Mouse (Mus musculus): ENCODE results near the gene Pde6h.

Pde6h gene

DNA sequence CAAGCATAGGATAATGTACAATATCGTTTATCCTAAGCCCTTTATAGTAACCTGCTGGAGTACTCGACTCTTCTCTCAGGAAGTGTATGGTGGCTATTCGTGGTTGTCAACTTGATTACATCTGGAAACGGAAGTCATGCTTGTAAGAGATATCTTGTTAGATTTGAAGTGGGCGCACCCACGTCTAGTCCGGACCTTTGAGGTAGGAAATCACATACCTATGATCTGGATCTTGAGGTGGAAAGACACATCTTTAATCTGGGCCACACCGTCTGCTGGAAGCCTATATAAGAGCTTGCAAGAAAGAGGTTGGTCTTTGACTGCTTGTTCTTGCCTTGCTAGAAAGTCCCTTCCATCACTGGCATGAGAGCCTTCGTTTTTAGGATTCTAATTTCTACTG is 21.1 kb upstream of the Pde6h start:
- no peak for TF ChIP-seq GATA4 (IDR thresholded peaks at IDR 0.05; ENCODE audit: insufficient replicate concordance, low read length)

DNA sequence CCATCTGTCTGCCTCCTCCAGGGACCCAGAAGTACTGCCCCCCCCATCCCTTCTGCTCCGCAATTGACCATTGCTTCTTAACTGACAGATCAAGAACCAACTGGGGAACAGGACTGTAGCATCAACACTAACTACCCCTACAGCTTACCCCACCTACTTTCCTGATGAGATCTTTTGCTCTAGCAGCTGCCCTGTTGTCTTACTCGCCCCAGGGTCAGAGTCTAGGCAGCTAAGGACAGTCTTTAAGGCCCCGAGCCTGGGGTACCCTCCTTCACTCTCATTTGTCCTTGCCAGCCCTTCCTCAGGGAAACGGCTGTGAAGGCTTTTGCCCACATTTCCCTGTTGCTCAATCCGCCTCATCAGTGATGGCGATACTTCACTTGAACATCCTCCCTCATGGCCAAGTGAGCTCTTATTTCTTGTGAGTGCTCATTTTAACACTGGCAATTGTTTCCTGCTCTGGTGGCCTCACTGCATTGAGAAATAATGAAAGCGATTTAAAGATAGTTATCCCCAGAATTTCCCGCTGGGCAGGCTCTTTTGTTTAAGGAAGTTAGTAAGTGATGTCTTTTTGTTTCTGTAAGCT is 19.7 kb upstream of the Pde6h start:
- no peak for TF ChIP-seq GATA4 (IDR thresholded peaks at IDR 0.05; ENCODE audit: insufficient replicate concordance, low read length)

DNA sequence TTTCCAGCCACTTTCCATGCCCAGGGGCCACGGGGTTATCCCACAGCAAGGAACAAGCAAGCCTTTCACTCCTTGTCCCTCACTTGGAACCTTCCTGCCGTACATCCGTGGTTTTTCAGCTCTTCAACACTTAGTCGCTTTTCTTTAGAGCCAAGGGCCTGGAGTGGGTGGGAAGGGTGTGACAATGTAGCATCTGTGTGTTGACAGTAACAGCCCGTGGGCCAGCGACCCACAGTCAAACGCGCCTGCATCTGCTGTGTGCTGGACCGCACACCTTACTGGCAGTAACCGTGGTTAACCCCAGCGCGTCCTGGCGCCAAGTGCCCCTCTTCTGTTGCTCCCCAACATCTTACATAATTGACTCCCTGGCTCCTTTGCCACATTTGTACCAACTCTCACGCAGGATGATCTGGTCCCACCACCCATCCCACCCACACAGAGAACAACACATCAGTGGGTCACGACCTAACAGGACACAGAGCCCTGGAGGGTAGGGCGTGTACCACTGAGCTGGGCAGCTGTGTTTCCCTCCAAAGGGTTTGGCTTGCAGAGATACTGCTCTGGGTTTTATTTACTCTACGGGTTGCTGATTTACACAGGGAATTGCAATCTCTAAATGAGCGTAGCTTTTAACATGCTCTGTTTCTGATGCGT is 17.2 kb upstream of the Pde6h start:
- no peak for TF ChIP-seq GATA4 (IDR thresholded peaks at IDR 0.05; ENCODE audit: insufficient replicate concordance, low read length)

DNA sequence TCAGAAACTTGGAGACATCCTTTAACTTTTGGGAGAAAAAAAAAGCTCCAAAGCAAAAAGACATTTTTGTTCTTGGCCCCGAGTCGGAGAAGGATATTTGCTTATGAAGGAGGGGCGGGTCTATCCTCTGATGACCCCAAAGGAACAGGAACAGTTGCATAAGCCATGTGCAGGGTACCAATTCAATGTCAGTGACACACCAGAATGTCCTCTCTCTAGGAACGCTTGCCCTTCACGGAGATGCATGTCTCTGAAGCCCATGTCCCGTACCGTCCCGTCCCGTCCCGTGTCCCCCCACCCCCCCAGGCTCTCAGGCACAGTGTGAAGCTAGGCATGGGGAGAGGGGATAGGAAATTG is 16.7 kb upstream of the Pde6h start:
- TF ChIP-seq GATA4 (IDR thresholded peaks at IDR 0.05; ENCODE audit: insufficient replicate concordance, low read length) = no peak

DNA sequence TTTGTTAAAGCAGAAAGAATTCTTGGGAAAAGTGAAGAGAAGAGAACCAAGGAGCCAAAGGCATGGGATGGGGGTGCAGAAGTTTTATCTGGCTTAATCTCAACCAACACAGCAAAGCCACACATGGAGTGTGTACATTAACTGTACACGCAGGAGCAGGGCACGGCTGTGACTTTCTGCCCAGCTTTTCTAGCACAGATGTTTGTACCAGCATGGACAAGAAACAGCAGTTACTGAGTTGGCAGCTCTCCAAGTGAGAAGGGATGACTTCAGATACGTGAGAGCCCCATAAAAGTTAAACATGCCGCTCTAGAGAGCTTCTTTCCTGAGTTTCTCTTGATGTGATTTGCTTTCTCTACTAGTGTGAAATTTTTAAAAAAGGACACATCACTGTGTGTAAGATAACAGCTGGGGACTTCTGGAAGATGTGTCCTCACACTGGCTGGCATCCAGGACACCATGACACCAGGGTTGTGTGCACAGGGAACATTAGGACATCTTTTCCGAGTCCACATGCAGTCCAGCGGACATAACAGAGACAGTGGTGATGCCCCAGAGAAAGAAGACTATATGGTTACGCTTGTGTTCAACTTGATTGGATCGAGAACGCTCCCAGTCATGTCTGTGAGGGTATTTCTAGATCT is 13.3 kb upstream of the Pde6h start:
- no peak for TF ChIP-seq GATA4 (IDR thresholded peaks at IDR 0.05; ENCODE audit: insufficient replicate concordance, low read length)

DNA sequence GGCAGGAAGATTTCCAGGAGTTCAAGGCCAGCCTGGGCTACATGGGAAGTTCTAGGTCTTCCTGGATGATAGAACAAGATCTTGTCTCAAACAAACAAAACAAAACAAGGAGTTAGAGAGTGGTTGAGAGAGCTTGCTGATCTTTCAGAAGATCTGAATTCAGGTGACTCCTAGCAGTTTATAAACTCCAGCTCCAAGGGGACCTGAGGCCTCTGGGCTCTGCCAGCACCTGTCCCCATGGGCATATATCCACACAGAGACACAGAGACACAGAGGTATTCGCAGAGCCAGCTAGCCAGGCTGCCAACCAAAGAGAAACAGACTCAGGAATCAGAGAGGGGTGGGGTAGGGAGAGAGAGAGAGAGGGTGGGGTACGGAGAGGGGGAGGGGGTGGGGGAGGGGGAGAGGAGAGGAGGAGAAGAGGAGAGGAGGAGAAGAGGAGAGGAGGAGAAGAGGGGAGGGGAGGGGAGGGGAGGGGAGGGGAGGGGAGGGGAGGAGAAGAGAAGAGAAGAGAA is 10.8 kb upstream of the Pde6h start:
- TF ChIP-seq GATA4 (IDR thresholded peaks at IDR 0.05; ENCODE audit: insufficient replicate concordance, low read length) = no peak

DNA sequence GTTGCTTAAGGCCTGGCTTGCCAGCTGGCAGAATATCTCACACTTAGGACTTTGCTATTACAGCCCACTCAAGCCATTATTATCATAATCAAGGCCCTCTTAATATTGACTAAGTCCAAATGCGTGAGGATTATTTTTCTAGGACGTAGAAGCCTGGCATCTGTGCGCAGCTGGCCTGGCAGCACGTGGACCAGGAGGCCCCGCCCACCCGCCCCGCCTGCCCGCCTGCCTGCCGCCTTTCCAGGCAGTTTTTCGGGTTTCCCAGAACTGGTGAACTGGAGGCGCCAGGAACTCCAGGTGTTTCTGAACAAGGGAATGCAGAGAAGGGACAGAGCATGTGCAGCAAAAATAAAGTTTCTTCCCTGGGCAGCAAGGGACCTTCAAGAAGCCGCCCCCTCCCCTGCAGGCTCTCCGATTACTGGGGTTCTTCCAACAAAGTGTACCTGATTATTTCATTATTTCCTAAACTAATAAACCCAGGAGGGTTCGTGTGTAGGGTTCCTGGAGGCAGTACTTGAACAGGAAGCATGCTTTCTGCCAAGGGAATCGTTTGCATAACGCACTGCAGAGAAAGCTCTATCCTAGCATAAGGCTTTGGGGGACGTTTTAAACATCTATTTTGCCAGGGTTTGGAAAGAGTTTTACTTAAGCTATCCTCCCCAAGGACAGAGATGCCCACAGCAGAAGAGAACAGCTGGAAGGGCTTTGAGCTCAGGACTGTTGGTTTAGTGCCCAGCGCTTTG is 10.1 kb upstream of the Pde6h start:
- no peak for TF ChIP-seq GATA4 (IDR thresholded peaks at IDR 0.05; ENCODE audit: insufficient replicate concordance, low read length)

DNA sequence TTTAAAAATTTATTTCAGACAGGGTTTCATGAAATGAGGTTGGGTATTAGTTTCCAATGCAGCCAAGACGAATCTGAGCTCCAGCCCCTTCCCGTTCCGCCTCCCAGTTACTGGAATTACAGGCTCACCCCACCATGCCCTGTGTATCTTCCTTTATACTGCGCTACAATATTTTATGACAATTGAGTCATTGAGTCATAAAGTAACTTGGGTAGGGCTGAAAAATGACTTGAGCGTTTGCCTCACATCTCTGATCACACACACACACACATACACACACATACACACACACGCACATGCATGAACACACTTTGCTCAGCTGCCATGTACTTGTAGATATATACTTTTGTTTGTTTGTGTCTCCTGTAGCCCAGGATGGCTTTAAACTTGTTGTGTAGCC is 9.4 kb upstream of the Pde6h start:
- no peak for TF ChIP-seq GATA4 (IDR thresholded peaks at IDR 0.05; ENCODE audit: insufficient replicate concordance, low read length)

DNA sequence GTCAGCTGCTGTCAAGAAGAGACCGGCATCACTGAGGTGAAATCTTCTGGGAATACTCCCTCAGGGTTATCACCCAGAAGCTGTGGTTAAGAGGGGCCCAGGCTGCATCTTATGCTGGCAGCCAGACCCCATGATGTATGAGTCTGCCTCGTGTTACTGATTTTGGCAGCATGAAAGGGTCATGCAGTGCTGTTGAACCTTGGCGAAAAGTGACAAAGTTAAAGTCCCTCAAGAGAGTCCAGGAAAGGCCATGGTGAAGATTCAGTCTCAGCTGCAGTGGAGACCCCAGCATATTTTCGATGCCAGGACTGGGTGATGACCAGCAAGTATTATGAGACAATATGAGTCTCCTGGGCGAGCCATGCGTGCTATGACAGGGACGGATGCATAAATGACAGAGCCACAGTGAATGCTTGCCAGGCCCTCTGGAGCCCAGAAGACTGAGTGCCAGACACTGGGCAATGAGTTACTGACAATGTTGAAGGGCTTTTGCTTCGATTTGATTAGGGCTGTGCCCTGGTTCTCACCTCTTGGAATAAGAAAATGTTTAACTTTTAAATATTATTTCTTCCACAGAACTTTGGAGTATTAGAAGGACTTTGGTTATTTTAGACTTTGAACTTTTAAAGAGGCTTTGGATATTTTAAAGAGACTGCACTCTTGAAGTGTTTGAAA is 7.8 kb upstream of the Pde6h start:
- TF ChIP-seq GATA4 (IDR thresholded peaks at IDR 0.05; ENCODE audit: insufficient replicate concordance, low read length) = no peak

DNA sequence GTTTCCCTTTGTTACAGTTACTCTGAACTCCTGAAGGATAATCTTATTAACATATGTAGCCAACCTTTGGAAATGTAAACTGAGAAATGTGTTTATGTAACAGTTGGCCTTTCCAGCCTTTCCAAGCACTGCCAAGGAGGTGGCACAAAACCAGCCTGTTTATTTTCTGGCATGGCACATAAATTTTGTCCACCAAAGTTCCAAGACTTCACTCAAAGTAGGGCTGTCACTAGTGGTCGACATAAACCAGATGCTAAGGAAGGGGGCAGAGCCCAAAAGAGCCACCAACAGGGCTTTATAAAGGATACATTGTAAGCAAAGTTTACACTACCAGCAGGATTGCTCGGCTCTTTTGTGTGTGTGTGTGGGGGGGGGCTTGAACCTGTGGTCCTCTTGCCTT is 5.7 kb upstream of the Pde6h start:
- TF ChIP-seq GATA4 (IDR thresholded peaks at IDR 0.05; ENCODE audit: insufficient replicate concordance, low read length) = no peak

DNA sequence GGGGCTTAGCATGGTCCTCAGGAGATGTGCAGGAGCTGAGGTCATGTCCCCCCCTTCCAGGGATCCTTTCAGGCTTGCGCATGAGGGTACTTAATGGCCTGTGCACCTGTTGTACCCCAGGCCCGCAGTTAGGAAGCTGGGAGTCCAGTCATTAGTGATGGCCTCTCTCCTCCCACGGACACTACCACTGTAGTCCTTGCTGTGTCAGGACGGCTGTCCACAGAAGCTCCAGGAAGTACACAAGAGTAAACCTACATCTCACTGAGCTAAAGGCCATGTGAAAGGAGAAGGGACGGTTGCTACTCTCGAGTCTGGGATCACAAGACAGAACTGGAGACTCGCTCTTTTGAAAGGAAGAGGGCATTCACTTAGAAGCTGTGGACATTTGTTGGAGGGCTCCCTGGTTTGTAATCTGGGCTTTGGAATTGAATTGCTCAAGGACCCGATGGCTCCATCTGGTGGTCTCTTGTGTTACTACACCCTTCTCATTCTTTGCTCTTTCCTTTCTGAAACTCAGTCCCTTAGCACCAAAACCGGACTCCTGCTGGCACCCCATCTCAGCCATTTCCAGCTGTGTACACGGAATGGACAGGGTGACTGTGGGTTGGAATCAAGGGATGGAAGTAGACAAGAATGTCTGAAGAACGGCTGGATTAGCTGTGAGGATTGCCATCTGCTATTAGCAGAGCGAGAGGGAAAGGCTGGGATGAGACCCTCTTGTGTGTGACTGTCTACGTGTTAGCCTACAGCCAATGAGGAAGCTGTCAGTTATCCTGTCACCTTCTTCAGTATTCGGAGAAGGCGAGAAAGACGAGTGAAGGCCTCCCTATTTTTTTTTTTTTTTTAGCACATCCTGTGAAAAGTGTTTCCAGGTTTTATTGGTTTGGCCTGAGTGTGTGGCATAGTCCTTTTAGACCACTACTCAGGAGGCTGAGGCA is 3.0 kb upstream of the Pde6h start:
- no peak for TF ChIP-seq GATA4 (IDR thresholded peaks at IDR 0.05; ENCODE audit: insufficient replicate concordance, low read length)

DNA sequence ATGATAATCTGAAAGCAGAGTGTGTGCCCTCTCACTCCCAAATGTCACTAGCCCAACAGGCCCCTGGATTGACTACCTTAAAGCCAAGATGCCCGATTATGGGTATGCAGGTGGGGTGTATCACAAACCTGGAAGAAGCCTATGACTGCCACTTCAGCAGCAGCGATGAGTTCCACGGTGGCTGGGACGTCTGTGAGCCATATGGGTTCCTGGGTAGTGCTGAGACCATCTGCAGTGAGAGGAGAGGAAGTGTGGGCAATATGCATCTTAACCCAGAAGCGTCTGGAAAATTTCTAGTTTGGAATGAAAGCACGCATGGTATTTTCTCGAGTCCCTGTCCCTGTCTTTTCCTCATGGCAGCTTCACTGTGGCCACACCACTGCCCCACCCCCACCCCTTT is 2.0 kb upstream of the Pde6h start:
- TF ChIP-seq GATA4 (IDR thresholded peaks at IDR 0.05; ENCODE audit: insufficient replicate concordance, low read length) = no peak

DNA sequence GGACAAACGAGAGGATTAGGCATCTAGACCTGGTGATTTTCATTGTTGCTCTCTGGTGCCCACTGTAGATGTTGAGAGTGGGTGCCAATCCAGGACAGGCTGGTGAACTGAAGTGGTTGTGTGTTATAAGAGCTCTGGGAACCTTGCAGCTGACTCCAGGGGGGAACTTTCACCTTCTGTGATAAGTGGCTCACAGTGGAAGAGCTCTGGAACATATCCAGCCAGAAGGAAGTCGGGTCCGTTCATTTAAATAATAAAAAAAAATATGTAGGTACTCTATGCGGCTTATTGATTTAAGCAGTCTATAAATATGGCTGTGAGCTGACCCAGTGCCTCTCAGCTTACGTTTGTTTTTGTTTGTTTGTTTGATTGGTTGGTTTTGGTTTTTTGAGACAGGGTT is 1.6 kb upstream of the Pde6h start, which contains the start of gene Erp27:
Gene Erp27, minus strand, starts transcription at position 101 of the 400 bp plus-strand sequence.
- TF ChIP-seq GATA4 (IDR thresholded peaks at IDR 0.05; ENCODE audit: insufficient replicate concordance, low read length) = no peak

DNA sequence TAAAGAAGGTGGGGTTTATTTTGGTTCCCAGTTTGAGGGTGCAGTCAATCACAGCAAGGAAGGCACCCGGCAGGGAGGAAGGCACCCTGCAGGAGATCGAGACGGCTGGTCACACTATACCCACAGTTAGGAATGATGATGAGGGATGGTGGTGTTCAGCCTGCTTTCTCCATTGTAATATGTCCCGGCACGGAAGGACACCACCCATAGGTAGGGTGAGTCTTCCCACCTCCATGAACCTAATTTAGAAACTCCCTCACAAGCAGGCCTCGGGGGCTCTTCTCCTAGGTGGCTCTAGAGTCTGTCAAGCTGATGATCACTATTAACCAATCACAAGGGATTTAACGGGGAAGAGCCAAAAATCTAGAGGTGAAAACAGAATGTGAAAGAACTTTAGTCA is 761 bp upstream of the Pde6h start:
- no peak for TF ChIP-seq GATA4 (IDR thresholded peaks at IDR 0.05; ENCODE audit: insufficient replicate concordance, low read length)

Measured in liver, adult (tissue).